Mouse (Mus musculus) midbrain, embryonic 12.5 days (tissue): ENCODE measurements around the gene Mamdc2. TPM values are rescaled to one million over a fixed set of nuclear protein-coding genes. Genes with fewer than 3 reads are reported as not detected.

Source experiments
- ATAC-seq: fragments of 200-750 bp; cut with Nextera tagmentation; 2 replicates; pipeline ENCODE4 v1.8.0; 2017; ENCODE audit warnings: low read depth, moderate TSS enrichment, moderate library complexity; ENCODE audit not compliant: low FRiP score
- H3K27ac ChIP-seq: fragments of 300-500 bp; sonication (generic); replicated peaks from 2 replicates; pipeline ENCODE4 v1.5.1; 2016; ENCODE audit warnings: mild to moderate bottlenecking
- H3K27me3 ChIP-seq: fragments of 300-500 bp; sonication (generic); 2 replicates; pipeline ENCODE4 v1.6.1; 2016; ENCODE audit warnings: mild to moderate bottlenecking
- H3K36me3 ChIP-seq: fragments of 300-500 bp; sonication (generic); 2 replicates; pipeline ENCODE4 v1.6.1; 2016
- H3K4me1 ChIP-seq: fragments of 300-500 bp; sonication (generic); 2 replicates; pipeline ENCODE4 v1.6.1; 2016
- H3K4me2 ChIP-seq: fragments of 300-500 bp; sonication (generic); replicated peaks from 2 replicates; pipeline ENCODE4 v1.6.1; 2016; ENCODE audit warnings: mild to moderate bottlenecking, moderate library complexity
- H3K4me3 ChIP-seq: fragments of 300-500 bp; sonication (generic); 2 replicates; pipeline ENCODE4 v1.5.1; 2016; ENCODE audit warnings: mild to moderate bottlenecking
- H3K9ac ChIP-seq: fragments of 300-500 bp; sonication (generic); replicated peaks from 2 replicates; pipeline ENCODE4 v1.6.1; 2016; ENCODE audit warnings: mild to moderate bottlenecking, moderate library complexity
- H3K9me3 ChIP-seq: fragments of 300-500 bp; sonication (generic); 2 replicates; pipeline ENCODE4 v1.6.1; 2016; ENCODE audit warnings: mild to moderate bottlenecking
- WGBS: fragments of 180-500 bp; shearing (Covaris S2); methylation state at CpG from one replicate; pipeline ENCODE4 v1.1.7; 2016; 5-methylcytosine and 5-hydroxymethylcytosine counted together
- polyA plus RNA-seq: library from polyadenylated mRNA; unstranded; fragments of >200 nt; fragmentation: Nextera tagmentation; extraction: Ambion mirVana; gene quantifications from 2 replicates; pipeline ENCODE4 v1.2.1, GENCODE M21; 2016

The Mamdc2 gene
- polyA plus RNA-seq, 1 experiment from 2014 or later: 2.5 TPM

DNA sequence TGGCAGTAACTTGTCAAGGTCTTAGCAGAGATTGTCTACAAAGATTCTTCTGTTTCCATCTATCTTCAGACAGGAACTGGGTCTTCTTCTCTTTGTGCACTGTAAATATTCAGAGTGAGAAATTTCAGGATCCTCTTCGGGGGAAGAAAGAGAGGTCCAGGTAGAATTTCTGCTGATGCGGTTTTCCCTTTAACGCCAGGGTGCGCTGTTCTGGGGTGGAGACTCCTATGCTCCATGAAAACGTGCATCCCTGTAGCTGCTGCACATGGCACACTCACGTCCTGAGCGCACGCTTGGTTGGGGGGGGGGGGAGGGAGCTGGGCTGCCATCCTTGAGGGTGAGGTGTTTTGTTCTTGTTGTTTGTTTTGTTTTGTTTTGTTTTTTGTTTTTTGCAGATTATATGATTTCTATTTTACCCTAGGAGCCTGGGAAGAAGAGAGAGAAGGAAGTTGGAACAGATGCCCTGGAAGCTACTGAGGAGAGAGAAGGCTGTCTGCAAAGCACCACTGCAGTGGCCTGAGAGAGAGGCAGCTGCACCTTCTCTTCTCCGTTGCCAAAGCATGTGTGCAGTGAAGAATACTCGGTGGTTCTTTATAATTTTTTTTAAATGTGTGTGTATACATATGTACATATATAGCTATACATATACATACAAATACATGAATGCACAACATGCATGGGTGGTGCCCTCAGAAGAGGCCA is 30.8 kb upstream of the Mamdc2 start:
- Histone ChIP-seq H3K27me3 (no peaks in the 10 kb centered on the region), H3K27ac (no peak overlapping the region), H3K4me3 (no peak overlapping the region), H3K36me3 (no peaks in the 10 kb centered on the region), H3K9me3 (no peaks in the 10 kb centered on the region), H3K4me1 (no peaks in the 10 kb centered on the region), H3K9ac (no peak overlapping the region), H3K4me2 (no peak overlapping the region)
- 13% methylated on average over 10 of the region's 10 CpGs for WGBS
- no peak for ATAC-seq

DNA sequence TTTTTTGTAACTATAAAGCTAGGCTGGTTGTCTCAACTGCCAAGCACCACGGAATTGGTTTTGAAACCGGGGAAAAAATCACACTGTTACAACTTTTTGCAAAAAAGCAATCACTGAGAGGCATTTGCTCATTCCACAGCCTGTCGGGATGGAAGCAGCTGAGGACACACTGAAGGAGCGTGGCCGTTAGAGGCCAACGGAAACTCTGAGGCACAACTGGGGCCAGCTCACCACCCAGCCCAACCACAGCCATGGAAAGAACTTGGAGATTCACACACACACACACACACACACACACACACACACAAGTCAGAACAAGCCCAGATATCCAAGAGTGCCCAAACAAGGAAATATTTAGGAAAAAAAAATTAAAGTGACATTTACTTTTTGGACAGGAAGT is 29.6 kb upstream of the Mamdc2 start:
- no peak for ATAC-seq
- H3K4me3 ChIP-seq: no peak overlapping the region

DNA sequence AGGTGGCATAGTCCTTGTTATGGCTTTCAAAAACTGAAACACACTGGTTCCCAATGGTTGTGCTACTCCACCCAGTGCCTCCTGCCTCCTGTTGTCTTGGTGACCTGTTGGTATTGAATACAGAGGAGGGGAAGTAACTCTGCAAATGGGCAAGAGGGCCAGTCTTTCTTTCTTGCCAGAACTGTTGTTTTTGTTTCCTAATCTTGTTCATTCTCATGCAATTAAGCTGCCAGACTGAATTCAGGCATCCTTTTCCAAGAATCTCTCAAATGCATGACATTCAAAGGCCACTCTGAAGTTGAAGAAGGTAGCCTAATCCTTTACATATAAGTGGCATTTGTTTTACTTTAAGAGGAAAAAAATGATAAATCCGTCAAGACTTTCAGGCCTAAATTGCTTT is 19.6 kb upstream of the Mamdc2 start:
- ATAC-seq: no peak
- no peaks in the 10 kb centered on the region for H3K9me3 ChIP-seq
- H3K4me2 ChIP-seq: no peak overlapping the region
- H3K27me3 ChIP-seq: peaks cover 8% of the 10 kb centered on the region
- H3K4me1 ChIP-seq: peaks cover 8% of the 10 kb centered on the region
- H3K36me3 ChIP-seq: no peaks in the 10 kb centered on the region
- no peak overlapping the region for H3K9ac ChIP-seq
- H3K4me3 ChIP-seq: no peak overlapping the region
- 6% methylated on average over 1 of the region's 1 CpGs for WGBS
- no peak overlapping the region for H3K27ac ChIP-seq

More for the DNA sequence above, 29.6 kb upstream of the Mamdc2 start:
- Histone ChIP-seq H3K4me2 (no peak overlapping the region), H3K36me3 (no peaks in the 10 kb centered on the region), H3K27me3 (no peaks in the 10 kb centered on the region), H3K4me1 (no peaks in the 10 kb centered on the region), H3K9me3 (no peaks in the 10 kb centered on the region), H3K9ac (no peak overlapping the region), H3K27ac (no peak overlapping the region)
- WGBS: 86% methylated on average over 6 of the region's 6 CpGs

DNA sequence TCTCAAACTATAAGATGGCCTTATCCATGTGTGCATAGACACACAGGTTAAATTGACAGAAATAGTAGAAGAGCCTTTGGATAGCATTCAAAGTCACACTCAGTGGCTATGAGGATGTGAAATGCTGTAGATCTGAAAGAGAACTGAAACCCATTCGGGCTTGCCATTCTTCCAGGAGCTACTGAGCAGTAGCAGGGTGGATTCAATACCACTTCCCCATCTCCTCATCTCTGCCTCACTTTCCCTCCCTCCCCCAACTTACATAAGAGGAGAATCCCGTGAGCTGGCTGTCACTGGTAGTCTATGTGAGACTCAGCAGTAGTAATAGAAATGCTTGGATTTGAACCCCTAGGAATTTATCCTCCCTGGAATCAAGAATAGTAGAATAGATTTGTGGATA is 18.8 kb upstream of the Mamdc2 start:
- no peaks in the 10 kb centered on the region for H3K9me3 ChIP-seq
- H3K4me3 ChIP-seq: no peak overlapping the region
- peaks cover 8% of the 10 kb centered on the region for H3K4me1 ChIP-seq
- H3K27ac ChIP-seq: no peak overlapping the region
- no peak overlapping the region for H3K9ac ChIP-seq
- WGBS: 58% methylated on average over 2 of the region's 2 CpGs
- ATAC-seq: no peak
- H3K27me3 ChIP-seq: peaks cover 9% of the 10 kb centered on the region
- no peaks in the 10 kb centered on the region for H3K36me3 ChIP-seq
- H3K4me2 ChIP-seq: no peak overlapping the region

DNA sequence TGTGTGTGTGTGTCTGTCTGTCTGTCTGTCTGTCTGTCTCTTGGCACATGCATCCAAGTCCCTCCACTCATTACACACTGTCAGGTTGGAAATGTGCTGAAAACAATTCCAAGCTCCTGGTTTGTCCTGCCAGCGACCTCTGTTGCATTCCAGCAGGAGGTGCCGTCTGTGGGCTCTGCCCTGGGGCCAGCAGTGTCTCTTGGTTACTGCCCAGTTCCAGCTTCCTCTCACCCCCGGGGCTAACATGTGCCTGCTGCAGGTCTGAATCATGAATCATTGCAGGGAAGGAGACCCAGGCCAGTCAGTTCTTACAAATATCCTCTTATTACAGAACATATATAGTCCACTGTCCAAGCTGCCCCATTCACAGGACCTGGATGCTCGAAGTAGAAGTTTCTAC is 9.2 kb upstream of the Mamdc2 start:
- WGBS: 43% methylated on average over 4 of the region's 4 CpGs
- Histone ChIP-seq H3K4me3 (no peak overlapping the region), H3K9me3 (no peaks in the 10 kb centered on the region; the same call in 1 of the 2 replicates), H3K36me3 (no peaks in the 10 kb centered on the region), H3K27me3 (peaks cover 5% of the 10 kb centered on the region; the same call in 1 of the 2 replicates), H3K4me1 (no peaks in the 10 kb centered on the region), H3K27ac (no peak overlapping the region), H3K4me2 (no peak overlapping the region), H3K9ac (no peak overlapping the region)
- no peak for ATAC-seq

DNA sequence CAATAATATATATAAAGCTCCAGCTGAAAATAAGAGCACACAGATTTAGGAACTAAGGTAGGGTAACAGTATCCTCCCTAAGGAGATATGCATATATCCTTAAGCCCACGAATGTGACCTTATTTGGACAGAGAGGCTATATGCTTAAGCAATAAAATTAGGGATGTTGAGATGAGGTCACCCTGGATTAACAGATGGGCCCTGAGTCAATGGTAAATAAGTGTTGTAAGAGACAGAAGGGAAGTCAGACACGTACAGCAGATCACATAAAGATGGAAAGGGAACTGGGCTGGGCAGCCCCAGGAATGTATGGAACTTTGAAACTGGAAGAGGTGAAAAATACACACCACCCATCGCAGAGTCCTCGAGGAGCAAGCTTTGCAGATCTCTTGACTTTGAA is 3.1 kb upstream of the Mamdc2 start:
- no peaks in the 10 kb centered on the region for H3K36me3 ChIP-seq
- no peak overlapping the region for H3K4me2 ChIP-seq
- no peak for ATAC-seq
- H3K27me3 ChIP-seq: peaks cover 32% of the 10 kb centered on the region
- no peak overlapping the region for H3K4me3 ChIP-seq
- peaks cover 17% of the 10 kb centered on the region for H3K4me1 ChIP-seq
- H3K9me3 ChIP-seq: no peaks in the 10 kb centered on the region; the same call in 1 of the 2 replicates
- no peak overlapping the region for H3K27ac ChIP-seq
- 84% methylated on average over 4 of the region's 4 CpGs for WGBS
- H3K9ac ChIP-seq: no peak overlapping the region

DNA sequence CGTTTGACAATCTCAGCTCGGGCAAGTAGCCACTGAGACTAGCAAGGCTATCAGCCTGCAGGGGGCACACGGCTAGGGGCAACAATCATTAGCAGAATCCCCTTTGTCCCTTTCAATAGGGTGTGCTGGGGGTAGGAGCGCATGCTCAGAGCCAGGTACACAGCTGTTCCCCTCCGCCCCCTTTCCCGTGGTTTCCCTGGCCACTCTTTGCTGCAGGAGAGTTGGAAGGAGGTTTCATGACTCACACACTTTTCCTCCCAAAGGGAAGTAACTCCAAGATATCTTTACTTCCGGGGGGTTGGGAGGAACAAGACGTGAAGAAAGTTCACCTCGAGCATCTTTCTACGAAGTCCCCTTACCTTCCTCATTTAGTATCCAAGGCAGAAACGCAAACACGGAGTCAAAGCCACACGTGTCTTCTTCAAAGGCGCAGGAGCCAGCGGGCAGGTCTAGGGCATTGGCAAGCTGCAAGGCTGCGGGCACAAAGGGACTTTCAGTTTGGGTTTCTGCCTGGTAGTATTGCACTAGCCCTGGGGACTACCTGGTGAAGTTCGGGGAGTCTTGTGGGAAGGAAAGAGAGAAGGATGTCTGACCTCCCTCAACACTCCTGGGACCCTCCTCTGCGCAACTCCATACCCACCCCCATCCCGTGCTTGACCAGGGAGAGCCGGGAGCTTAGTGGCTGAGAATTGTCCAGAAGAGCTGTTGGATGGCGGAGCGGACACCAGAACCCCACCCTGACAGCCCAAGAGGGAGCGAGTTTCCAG is 838 bp downstream of the Mamdc2 start:
- Histone ChIP-seq H3K4me2 (peak overlapping the region; percentile 95), H3K27ac (no peak overlapping the region), H3K9me3 (no peaks in the 10 kb centered on the region), H3K36me3 (no peaks in the 10 kb centered on the region), H3K4me1 (peaks cover 17% of the 10 kb centered on the region), H3K9ac (peak overlapping the region; percentile 48), H3K27me3 (peaks cover 37% of the 10 kb centered on the region), H3K4me3 (peak overlapping the region; percentile 45)
- peak; percentile 53 for ATAC-seq
- WGBS: 3% methylated on average over 23 of the region's 23 CpGs

DNA sequence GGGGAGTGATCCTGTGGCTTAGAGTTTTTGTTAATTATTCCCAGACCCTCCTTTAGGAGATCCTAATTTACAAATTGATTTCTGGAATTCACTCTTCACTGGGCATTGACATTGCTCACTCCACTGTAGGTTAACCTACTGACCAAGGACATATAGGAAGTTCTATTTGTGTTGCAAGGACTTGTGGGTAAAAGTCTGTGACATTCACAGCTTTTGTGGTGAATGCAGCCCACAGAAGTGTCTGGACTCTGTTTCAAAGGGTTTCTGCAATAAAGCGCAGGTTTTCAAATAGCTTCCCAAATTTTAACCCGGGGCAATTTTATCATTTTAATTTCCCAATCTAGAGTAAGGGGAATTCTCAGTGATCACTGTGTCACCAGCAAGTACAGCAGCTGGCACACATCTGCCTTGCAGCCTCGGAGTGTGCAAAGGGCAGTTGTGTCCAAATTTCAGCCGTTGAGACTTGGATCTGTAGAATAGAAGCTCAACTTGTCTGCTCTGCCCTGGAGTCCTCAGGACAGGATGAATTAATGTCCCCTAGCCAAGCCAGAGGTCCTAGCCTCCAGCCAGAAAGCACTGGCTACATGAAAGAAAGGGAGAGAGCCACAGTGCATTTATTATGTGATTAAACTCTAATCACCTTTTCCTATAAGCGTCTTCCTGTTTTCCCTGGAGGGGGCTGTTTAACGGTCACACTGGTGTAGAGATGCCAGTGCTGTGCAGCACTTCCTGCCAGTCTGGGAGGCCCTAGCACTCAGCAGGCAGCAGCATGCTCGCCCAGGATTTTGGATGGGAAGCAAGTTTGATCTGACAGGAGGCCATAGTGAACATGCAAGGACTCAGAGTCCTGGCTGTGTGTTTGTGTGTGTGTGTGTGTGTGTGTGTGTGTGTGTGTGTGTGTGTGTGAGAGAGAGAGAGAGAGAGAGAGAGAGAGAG is 3.1 kb downstream of the Mamdc2 start:
- no peak overlapping the region for H3K27ac ChIP-seq
- no peaks in the 10 kb centered on the region for H3K36me3 ChIP-seq
- 66% methylated on average over 7 of the region's 7 CpGs for WGBS
- no peaks in the 10 kb centered on the region for H3K9me3 ChIP-seq
- H3K9ac ChIP-seq: no peak overlapping the region
- no peak overlapping the region for H3K4me3 ChIP-seq
- H3K4me1 ChIP-seq: peaks cover 17% of the 10 kb centered on the region
- ATAC-seq: no peak
- H3K27me3 ChIP-seq: peaks cover 37% of the 10 kb centered on the region
- no peak overlapping the region for H3K4me2 ChIP-seq

DNA sequence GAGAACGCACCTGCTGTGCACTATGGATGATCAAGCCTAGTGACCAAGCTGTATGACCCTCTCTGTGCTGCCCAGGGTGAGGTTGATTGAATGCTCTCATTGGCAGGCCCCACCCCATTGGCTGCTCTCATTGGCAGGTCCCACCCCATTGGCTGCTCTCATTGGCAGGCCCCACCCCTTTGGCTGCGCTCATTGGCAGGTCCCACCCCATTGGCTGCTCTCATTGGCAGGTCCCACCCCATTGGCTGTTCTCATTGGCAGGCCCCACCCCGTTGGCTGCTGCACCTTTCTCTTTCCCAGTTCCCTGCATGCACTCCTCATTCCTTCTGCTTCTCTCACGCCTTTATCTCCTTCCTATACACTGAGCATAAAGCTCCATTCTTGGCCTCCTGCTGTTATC is 12.5 kb downstream of the Mamdc2 start:
- no peaks in the 10 kb centered on the region for H3K9me3 ChIP-seq
- no peak overlapping the region for H3K27ac ChIP-seq
- no peak for ATAC-seq
- H3K27me3 ChIP-seq: no peaks in the 10 kb centered on the region
- no peaks in the 10 kb centered on the region for H3K36me3 ChIP-seq
- H3K9ac ChIP-seq: no peak overlapping the region
- H3K4me2 ChIP-seq: no peak overlapping the region
- WGBS: 71% methylated on average over 4 of the region's 4 CpGs
- H3K4me1 ChIP-seq: no peaks in the 10 kb centered on the region
- H3K4me3 ChIP-seq: no peak overlapping the region

DNA sequence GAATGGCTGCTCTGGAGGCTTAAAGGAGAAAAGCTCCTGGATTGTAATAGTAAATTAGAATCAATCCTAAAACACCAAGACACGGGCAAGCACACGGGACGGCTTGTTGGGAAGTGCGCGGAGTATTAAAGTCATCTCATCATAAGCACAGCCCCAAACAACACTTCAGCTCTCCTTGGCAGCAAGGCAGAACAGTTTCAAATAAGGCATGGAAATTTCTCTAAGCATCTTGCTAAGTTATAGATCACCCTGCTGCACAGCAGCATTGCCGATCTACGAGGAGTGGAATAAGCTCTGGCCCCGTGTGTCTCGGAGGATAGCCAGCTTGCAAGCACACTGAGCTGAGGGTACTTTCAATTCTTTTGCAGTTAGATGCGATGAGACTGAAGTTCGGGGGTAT is 13.8 kb downstream of the Mamdc2 start:
- Histone ChIP-seq H3K36me3 (no peaks in the 10 kb centered on the region), H3K27me3 (no peaks in the 10 kb centered on the region), H3K9me3 (no peaks in the 10 kb centered on the region), H3K9ac (no peak overlapping the region), H3K4me2 (no peak overlapping the region), H3K27ac (no peak overlapping the region), H3K4me1 (no peaks in the 10 kb centered on the region), H3K4me3 (no peak overlapping the region)
- WGBS: 86% methylated on average over 11 of the region's 11 CpGs
- no peak for ATAC-seq

DNA sequence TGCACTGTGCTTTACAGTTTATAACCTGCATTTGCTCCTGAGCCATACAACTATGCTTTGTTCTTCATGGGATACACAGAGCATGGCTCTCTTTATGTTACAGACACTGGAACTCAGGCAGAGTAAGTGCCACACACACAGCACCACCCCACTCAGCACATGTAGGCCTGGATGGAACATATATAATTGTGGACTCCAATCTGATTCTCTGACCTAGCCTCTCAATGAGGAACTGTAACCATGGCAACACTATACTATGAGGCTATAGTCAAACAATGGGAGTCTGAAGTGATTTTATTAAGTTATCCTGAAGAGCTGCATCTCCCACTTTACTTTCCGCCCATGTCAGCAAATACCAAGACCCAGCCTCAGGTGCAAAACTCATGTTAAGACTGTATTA is 30.6 kb downstream of the Mamdc2 start:
- no peak overlapping the region for H3K9ac ChIP-seq
- H3K27ac ChIP-seq: no peak overlapping the region
- 0 out of 2 replicates have a peak, but pooled peaks cover 4% of the 10 kb centered on the region for H3K4me1 ChIP-seq
- H3K4me2 ChIP-seq: no peak overlapping the region
- no peaks in the 10 kb centered on the region for H3K36me3 ChIP-seq
- 0 out of 2 replicates have a peak, but pooled peaks have one; percentile 19 for ATAC-seq
- 65% methylated on average over 1 of the region's 1 CpGs for WGBS
- H3K27me3 ChIP-seq: no peaks in the 10 kb centered on the region
- no peak overlapping the region for H3K4me3 ChIP-seq
- H3K9me3 ChIP-seq: no peaks in the 10 kb centered on the region

DNA sequence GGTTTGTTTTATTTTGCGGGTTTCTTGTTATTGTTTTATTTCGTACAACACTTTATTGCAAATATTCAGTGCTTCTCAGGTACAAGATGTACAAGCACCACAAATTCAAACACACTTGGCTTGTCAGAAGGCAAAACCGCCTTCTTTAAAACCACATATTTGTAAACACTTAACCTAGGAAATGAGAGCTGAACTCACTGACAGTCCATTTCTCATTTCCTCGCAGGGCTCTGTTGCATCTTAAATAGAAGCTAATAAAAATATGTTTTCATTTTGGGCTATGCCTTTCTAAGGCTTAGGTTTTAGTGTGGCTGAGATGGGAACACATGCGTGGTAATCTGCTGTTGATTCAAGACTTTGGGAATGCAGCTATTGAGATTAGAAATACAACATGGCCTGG is 37.4 kb downstream of the Mamdc2 start:
- H3K27me3 ChIP-seq: no peaks in the 10 kb centered on the region; the same call in 1 of the 2 replicates
- no peaks in the 10 kb centered on the region for H3K9me3 ChIP-seq
- no peak overlapping the region for H3K4me2 ChIP-seq
- no peak for ATAC-seq
- no peak overlapping the region for H3K27ac ChIP-seq
- H3K36me3 ChIP-seq: no peaks in the 10 kb centered on the region
- H3K4me3 ChIP-seq: no peak overlapping the region
- no peak overlapping the region for H3K9ac ChIP-seq
- no peaks in the 10 kb centered on the region for H3K4me1 ChIP-seq
- 96% methylated on average over 5 of the region's 5 CpGs for WGBS
